Mouse (Mus musculus): ENCODE results near the gene Krtap4-7.
"Not testable (repeated sequence)": the region's sequence is repeated elsewhere in the genome, so short reads cannot be mapped to it uniquely, and the experiment has no call there.

The Krtap4-7 gene

GRCm38 (mm10) chr11:99597742-99598141 lies 46.1 kb downstream of the Krtap4-7 start, which contains the start of gene Krtap9-3:
Krtap9-3 (minus strand) TSS chr11:99598105.
- not testable (repeated sequence) for DNase-seq (ENCODE audit: low spot score in 2 of 2)
